Mouse (Mus musculus) heart, postnatal 4 days (tissue): ENCODE results near the gene Myd88. TPM values are rescaled to one million over a fixed set of nuclear protein-coding genes. Genes with fewer than 3 reads are reported as not detected.
A peak's percentile ranks its signal among the peaks of the same experiment; 100 is the strongest.

Experiments used
- DNase-seq: peaks from one replicate; pipeline ENCODE4 v3.0.0; 2021
- total RNA-seq, 2 experiments: library from RNA; stranded (reverse); gene quantifications; 2 replicates each; pipeline ENCODE4 v1.2.3; 2021

Gene Myd88
- total RNA-seq, 2 experiments from 2014 or later = 12.1 to 12.7 TPM

DNA sequence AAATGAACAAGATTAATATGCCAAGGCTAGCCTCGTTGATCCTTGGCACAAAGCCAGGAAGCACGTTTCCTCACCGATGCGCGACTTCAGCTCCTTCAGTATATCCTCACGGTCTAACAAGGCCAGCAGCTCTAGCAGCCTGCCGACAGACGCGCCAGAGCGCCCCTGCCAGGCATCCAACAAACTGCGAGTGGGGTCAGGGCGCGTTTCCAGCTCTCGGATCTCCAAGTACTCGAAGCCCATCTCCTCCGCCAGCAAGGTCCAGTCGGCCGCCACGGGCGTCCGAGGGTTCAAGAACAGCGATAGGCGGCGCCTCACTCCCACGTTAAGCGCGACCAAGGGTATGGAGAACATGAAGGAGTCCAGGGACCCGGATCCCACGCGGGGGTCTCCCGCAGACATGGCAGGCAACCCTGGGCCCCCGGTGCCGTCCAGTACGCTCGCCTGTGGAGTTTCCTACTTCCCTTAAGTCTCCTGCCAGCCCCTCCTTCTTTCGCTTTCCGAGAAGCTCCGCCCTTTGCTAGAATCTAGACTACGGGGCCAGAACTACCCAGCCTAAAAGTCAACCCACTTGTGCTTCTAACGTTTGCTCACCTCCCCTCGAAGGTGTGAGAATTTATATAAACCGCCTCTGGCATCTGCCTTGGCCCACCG, 1.5 kb downstream of the Myd88 start, which contains the start of gene Acaa1a:
Gene Acaa1a (plus strand): TSS at position 119 of the 654 bp plus-strand sequence.
- DNase-seq = peak; percentile 75

GRCm38 (mm10) chr9:119339106-119339505, 2.1 kb downstream of the Myd88 start:
- no peak for DNase-seq

DNA sequence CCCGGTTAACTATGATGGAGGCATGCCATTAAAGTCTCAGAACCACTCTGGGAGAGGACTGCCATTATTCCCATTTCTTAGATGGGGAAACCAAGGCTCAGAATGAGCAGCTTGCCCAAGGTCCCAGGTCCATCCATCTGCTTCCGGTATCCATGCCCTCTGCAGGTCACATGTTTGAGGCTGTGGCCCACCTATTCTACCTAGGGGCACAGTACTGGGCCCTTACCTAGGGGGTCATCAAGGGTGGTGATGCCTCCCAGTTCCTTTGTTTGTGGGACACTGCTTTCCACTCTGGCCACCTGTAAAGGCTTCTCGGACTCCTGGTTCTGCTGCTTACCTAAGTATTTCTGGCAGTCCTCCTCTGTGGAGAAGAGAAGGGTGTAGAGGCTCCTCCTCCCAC, 2.9 kb downstream of the Myd88 start:
- no peak for DNase-seq

- DNase-seq = no peak
Measured at GRCm38 (mm10) chr9:119337842-119338241, 3.4 kb downstream of the Myd88 start.

DNA sequence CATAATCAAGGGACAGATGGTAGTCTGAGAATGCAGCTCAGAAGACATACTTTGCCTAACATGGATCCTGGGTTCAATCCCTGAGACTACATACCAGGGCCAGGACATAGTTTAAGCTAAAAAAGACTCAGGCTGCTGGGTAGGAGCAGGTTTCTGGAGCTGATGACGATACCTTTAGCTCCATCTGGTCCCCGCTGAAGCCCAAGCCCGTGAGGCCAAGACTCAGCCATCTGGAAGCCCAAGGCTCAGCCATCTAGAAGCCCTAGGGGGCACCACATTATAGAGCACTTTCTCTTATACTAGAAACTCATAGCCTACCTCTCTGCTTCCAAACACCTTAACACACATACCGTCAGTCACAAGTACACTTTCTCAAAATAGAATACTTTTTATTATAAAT, 5.6 kb downstream of the Myd88 start:
- no peak for DNase-seq

GRCm38 (mm10) chr9:119334834-119335233, 6.4 kb downstream of the Myd88 start:
- DNase-seq = no peak

- peak; percentile 68 for DNase-seq
Measured at GRCm38 (mm10) chr9:119334324-119334723, 6.9 kb downstream of the Myd88 start.

DNA sequence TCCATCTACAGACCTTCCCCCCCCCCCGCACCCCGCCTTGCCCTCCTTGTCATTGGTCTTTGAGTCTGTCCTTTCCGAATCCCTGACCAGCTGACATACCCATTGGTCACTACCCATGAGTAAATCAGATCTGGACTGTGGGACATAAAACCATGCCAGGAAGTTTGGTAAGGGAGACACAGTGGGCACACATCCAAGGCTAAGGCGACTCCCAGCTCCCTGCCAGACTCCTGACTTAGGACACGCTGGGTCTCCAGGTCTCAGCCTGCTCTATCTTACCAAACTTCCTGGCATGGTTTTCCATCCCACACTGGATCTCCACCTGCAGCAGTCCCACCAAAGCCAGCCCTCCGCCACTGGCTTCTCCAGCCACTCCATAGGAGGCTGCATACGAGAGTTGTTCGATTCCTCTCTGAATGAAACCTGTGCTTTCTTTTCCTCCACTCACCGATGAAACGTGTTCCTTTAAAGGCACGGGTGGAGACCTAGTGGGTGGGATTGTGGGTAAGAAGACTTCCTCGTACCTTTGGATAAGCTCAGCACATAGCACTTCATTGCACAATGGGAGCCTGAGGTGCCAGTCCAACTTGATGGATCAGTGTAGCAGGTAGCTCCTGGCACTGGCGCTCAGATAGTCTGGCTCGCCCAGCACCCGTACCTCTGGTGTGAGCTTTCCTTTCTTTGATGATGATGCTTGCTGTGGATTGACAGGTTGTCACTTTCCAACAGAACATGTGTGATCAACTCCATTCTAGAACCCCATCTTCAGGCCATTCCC, 10.8 kb downstream of the Myd88 start:
- no peak for DNase-seq

DNA sequence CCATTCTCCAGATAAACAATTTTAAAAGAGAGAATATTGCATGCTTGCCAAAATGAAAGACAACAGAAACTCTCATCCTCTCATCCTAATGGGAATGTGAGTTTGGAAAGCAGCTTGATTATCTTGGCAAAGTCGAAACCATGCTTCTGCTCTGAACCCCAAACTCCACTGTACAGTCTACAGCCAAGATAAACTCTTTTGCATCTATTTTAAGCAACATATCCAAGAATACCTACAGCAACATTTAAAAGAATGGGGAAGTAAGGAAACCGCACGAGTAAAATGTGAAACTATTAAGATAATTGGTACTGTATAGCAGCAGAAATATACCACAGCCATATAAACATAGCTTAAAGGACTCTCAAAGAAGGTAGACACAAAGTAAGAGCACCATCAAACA, 12.7 kb downstream of the Myd88 start:
- no peak for DNase-seq

DNA sequence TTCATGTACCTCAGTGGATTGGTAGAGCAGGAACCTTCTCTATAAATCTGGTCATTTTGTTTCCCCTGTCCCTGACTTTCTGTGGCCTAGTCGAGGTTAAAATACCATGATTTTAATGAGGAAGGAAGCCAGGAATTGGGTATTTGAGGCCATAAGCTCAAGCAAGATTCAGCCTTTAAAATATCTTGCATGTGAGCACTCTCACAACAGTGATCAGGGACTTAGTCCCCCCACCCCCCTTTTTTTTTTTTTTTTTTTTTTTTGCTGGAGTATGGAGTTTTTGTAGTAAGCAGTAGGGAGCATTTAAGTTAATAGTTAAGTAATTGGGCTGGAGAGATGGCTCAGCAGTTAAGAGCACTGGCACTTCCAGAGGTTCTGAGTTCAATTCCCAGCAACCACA, 17.1 kb downstream of the Myd88 start:
- DNase-seq = no peak

- no peak for DNase-seq
Measured at GRCm38 (mm10) chr9:119323260-119323645, 18.0 kb downstream of the Myd88 start.

GRCm38 (mm10) chr9:119322289-119323259, 18.6 kb downstream of the Myd88 start, which contains the start of gene Oxsr1:
Gene Oxsr1, minus strand, starts transcription at chr9:119322427.
- peak; percentile 99 for DNase-seq

DNA sequence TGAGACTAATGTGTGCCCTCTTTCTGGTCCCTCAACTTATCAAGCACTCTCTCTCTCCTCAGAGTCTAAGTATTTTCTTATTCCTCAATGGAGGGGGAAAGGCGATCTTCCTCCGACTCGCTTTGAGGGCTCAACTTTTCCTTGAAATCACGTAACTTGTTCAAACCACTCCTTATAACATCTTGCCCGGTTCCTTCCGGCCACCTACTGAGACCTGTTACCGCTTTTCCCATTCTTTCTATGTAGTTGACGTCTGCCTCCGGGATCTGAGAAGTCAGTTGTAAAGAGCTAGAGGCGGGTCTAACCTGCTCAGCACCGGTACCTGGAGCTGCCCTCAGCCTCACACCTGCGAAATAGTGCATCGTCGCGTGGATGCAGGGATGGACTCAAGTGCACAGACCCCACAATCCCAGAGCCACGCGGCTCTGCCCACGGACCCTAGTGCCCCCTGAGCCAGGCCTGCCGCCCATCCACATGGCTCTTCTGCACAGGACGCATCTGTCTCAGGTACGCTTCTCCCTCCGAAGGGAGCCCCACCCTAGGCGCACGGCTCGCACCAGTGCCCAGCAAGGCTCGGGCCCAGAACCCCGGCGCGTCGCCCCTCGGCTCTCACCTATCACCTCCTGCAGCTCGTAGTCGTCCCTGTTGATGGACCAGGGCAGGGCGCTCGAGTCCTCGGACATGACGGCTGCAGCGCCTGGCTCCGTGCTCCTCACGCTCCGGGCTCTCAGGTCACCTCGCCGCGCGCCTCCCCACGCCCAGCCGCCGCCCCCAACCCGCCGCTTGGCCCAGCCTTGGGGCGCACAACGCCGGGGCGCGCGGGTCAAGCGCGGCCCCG, 19.6 kb downstream of the Myd88 start:
- DNase-seq = no peak

DNA sequence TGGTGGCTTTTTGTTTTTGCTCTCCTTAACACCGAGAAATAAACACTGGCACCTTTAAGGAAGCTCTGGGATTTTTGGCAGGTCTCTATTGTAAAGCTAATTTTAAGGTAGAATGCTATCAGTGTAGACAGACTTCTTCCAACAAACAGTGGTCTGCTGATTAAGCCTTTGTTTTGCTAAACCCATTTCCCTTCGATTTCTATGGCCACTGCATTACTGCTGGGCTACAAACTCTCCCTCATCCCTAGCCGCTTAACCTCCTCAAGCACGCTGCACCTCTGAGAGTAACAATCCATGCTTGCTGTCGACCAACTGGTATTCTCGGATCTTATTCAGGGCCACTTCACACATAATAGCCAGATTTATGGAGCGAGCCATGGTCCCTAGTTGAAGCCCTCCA, 20.3 kb downstream of the Myd88 start:
- DNase-seq = no peak

- no peak for DNase-seq
Measured at GRCm38 (mm10) chr9:119320446-119320845, 20.8 kb downstream of the Myd88 start.

- no peak for DNase-seq
Measured at GRCm38 (mm10) chr9:119318891-119319290, 22.3 kb downstream of the Myd88 start.

GRCm38 (mm10) chr9:119313096-119313495, 28.1 kb downstream of the Myd88 start:
- no peak for DNase-seq

DNA sequence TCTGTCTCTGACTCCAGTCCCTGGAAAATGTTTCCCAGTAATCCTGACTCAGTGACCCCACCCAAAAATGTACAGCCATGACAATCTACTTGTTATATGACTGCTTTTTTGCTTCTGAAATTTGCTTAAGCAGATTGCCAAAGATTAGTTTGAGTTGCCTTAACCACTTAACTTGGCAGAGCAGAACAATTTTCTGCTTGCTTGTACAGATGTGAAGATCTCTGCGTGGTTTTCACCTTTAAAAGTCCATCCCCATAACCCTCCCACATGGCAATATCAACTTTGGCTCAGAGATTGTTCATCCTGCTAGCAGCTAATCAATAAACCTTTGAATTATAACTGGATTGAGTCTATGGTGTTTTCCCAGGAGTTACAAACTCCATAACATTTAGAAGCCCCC, 32.1 kb downstream of the Myd88 start:
- DNase-seq = no peak

DNA sequence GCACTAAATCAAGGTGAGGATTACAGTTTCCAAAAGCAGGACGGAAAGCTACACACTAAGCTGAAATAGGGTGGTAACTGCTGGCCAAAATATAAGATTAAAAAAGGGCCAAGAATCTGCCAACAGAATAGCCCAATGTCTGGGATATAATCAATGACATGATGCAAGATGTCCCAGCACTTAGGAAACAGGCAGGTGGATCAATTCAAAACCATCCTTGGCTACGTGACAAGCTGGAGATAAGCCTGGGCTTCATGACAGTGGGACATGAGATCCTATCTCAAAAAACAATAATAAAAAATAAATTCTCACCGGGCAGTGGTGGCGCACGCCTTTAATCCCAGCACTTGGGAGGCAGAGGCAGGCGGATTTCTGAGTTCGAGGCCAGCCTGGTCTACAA, 35.3 kb downstream of the Myd88 start:
- DNase-seq = no peak

DNA sequence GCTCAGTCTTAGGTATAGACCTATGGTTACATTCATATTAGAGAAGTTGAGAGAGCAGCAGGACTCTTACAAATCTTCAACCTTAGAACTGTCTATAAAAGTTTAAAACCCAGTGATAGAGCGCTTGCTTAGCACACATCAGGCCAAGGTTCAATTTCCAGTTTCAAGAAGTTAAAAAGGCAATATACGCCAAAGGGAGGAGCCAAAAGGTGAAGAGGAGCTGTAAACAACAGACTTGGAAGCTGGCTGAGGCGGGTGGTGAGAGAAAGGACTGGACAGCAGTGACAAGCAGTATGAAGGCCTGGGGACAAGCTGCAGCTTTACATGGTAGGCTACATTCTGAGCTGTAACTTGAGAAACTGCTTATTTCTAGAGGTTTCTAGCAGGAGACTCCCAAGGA, 42.6 kb downstream of the Myd88 start:
- DNase-seq = no peak

- DNase-seq = no peak
Measured at GRCm38 (mm10) chr9:119297696-119298095, 43.5 kb downstream of the Myd88 start.

GRCm38 (mm10) chr9:119290791-119291190, 50.4 kb downstream of the Myd88 start:
- DNase-seq = no peak
